Mouse (Mus musculus) heart, adult 8-10 months (tissue): ENCODE results near the gene Ttc38. TPM values are rescaled to one million over a fixed set of nuclear protein-coding genes. Genes with fewer than 3 reads are reported as not detected.

Experiments used
- DNase-seq: peaks from one replicate; pipeline ENCODE4 v3.0.0; 2022; ENCODE audit warnings: low spot score
- total RNA-seq, 4 experiments: library from RNA; stranded (reverse); gene quantifications; 2 replicates each; pipeline ENCODE4 v1.2.4; 2022

The Ttc38 gene
- total RNA-seq: 10 to 100 TPM; 17.9 to 22.2 (median 19.6) TPM

DNA sequence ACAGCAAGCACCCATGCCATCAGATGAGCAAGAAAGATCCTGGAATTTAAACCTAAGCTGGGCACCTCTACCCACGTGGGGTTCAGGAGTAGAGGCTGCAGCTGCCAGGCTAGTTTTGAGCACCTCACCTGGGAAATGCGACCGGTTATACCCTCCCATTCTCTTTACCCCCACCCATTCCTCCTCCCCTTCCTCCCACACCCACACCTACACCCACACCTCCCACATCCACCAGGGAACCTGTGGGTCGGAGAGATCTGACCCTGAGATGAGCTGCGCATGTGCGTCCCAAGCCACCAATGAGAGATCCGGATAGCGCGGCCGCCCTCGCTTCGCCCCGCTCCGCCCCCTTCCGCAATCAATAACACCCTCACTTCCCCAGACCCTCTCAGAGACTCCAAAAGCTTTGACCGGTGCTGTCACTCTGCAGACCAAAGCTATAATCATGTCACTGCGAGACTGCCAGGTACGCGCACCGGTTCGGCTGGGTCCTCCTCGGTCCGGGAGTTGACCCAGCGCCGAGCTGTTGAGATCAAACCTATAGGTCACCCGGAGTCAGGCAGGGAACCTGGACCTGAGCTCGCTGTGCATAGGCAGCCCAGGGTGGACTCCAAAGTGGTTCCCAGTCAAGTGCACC lies at the start of gene Ttc38:
Ttc38 (plus strand) TSS at position 353 of the 637 bp plus-strand sequence.
- peak; percentile 87 for DNase-seq

DNA sequence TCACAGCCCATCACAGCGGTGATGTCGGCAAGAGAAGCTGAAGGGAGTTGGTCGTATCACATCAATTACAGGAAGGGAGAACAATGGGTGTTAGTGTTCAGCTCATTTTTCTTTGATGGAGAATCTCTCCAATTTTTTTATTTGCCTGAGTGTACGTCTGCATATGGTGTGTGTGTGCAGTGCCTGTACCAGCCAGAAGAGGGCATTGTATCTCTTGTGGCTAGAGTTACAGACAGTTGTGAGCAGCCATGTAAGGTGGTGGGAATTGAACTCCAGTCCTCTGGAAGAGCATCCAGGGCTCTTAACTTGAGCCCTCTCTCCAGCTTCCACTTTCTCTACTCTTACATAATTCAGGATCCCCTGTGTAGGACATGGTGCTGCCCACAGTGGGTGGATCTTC lies 49.0 kb upstream of the Ttc38 start:
- no peak for DNase-seq

DNA sequence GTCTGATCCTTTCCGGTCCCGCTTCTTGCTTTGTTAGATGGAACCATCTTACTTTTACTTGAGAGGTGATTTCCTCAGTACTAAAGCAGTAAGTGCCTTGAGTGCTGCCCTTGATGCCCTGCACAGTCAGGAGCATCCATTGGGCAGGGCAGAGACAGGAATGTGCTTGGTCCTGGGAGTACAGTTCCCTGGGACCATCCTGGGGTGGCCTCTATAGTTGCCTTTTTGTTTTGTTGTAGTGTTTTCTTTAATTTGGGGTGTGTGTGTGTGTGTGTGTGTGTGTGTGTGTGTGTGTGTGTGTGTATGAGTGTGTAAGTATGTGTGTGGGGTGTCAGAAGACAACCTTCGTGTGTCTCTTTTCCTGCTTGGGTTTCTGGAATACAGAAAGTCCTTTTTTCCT lies 47.8 kb upstream of the Ttc38 start:
- DNase-seq: no peak

DNA sequence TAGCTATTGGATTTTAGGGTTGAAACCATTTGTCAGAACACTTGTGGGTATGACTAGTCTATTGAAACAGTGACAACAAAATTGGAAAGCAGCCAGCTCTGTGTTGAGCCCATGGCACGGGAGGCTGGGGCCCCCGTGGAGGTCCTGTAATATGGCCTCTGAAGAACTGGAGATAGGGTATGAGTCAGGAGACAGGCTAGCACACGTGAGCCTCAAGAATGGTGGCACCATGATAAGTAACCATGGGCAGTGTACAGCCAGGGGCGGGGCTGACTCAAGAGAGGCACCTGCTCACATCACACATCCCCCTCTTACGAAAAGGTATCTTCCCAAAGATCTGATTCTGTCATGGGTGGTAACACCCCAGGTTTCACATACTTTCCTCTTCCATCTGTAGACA lies 45.4 kb upstream of the Ttc38 start:
- no peak for DNase-seq

DNA sequence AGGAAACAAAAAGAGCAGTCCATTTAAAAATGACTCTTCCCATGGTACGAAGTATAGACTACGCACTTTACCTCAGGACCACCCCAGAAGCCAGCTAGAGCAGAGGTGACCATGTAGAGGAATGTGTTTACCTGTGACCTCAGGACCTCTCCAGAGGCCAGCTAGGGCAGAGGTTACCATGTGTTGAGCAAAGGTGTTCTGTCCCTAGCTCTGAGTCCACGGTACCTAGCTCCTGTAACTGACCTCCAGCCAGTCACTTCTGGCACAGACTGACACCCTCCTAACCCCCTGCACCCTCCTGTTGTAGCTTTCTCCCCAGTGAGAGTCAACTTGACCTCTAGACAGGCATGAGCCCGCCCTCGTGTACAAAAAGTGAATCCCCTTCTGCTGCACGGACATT lies 44.6 kb upstream of the Ttc38 start:
- no peak for DNase-seq

DNA sequence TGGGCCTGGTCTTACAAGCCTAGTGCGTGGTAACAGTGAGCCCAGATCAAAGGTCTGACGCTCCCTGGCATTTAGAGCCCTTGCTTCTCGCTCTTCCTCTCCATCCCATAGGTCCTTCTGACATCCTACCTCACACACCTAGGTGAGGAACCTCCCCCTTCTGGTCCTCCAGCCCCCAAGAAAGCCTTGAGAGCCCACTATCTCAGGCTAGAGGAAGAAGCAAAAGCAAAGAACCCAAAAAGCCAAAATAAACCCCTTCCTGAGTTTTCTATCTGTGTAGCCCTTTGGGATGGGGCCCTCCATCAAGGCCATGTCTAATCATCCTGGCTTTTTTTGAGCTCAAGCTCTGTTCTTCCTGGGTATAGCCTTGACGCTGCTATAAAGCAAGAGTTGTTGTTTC lies 44.1 kb upstream of the Ttc38 start:
- no peak for DNase-seq

DNA sequence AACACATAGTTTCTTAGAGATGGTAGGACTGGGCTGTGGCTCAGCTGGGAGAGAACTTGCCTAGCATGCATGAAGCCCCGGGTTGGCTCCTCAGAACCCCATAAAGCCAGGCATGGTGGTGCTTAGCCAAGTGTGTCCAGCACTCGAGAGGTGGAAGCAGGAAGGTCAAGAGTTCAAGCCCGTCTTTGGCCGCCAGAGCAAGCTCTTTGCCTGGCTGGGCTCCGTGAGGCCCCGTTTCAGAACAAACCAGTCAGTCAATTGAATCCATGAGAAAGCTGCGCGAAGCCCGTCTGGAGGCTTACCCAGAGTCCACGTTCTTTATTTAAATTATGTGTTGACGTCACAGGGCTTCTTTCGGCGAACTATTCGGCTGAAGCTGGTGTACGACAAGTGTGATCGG lies 43.5 kb upstream of the Ttc38 start:
- no peak for DNase-seq

DNA sequence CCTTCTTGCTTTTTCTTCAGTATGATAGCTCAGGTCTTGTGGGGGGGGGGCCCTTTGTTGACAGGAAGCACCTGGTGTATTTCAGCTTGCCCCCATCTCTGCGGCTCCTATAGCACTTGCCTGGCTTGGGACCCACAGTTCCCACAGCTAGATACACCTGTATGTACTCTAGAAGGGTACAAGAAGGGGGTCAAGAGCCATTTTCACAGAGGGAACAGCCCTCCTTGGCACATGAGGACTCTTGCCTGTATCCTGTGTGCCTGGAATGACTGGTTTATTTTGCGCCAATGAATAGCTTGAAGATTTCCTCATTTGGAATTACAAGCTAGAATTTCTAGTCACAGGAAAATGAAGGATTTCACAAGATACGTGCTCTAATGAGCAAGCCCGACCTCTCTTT lies 40.7 kb upstream of the Ttc38 start:
- no peak for DNase-seq

DNA sequence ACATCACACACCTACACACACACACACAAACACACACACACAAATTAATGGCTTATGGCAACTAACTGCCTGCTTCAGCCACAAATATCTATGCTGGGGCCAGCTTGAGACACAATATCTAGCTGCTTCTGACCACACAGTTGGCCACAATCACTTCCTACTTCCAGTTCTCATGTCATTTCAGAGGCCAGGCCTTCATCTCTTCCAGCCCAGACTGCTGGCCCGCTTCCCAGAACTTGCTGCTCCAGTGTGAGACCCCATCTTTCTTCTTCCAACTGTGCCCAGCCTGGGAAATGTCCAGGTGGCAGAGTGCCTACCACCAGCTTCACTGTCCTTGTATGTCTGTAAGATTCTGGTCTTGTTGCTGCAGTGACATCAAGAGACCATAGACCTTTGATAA lies 39.3 kb upstream of the Ttc38 start:
- DNase-seq: peak; percentile 57

DNA sequence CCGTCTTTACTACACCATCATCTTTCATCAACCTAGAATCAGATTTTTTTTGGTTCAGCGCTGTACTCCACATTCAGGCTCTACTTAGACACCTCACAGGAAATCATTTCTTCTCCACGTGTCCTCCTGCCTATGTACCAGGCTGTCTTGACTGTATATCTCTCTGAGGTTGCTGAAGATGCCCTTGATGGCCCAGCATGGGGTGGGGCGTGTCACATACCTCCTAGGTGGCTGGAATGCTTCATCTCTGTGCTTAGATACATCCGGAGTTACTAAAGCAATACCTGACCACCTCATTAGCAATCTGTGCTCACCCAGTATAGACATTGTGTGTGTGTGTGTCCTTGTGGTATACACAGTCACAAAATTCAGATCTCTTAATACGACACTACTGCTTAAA lies 36.6 kb upstream of the Ttc38 start:
- no peak for DNase-seq

DNA sequence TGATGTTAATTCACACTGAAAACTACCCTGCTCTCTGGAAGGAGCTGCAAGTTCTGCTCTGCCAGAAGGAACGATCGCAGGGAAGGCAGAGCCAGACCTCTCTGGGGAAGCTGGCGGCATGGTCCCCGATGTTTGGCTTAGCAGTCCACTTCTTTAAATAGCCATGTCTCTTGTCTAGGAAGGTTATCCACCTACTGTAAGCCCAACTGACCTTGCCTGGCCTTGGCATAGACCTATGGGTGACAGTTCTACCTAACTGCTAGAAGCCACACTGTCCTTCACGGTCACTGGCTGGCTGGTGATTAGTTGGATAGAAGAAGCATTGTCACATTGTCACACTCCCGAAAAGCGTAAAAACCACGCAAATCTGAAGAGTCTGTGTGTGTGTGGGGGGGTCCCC lies 33.4 kb upstream of the Ttc38 start:
- DNase-seq: peak; percentile 52

DNA sequence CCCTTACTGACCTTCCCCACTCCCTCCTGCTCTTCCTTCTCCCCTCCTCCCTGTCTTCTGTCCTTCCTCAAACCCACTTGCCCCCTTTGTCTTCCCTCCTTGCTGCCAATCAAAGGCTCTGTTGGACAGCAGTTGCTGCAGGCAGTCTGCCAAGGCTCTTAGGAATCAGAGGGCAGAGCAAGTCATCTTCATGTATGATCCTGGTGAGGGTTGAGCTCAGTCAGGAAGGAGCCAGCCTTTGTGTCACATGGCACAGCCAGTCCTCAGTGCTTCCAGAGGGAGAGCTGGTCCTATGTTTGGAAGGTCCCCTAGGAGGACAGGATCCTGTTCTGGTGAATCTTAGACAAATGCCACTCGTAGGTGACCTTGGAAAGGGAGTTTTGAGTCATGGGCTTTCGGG lies 29.2 kb upstream of the Ttc38 start:
- peak; percentile 42 for DNase-seq

DNA sequence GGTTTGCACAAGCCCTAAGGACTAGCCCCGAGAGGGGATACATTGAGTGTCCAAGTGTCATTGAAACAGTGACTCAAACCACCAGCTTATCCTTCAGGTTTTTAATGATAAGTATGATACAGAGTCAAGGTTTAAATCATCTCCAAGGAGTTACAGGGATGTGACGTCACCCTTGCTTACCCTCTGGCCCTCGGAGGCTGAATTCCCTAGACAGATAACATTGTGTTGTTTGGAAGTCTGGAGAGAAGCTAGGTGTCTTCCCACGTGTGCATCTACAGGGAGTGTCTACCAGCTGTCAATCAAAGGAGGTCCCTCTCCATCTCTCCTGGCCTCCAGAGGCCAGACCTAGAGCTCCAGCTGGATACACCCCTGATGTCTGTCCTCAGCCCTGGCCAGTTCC lies 25.2 kb upstream of the Ttc38 start:
- DNase-seq: no peak

DNA sequence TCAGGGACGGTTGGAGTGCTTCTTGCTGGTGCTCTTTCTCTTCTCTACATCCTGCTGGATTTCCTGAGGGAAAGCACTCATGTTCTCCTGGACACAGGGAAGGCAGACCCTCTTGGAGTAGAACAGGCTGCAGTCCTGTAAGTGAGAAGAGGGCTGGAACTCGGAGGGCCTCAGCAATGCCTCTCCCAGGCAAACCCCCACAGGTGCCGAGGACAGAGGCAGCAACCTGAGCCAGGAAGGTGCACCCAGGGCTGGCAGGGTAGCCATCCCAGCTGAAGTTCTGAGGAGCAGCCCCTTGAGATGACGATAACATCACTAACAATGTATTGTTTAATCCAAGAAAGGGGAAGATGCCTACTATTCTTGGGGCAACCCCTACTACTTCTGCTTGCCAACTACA lies 24.7 kb upstream of the Ttc38 start:
- DNase-seq: no peak

DNA sequence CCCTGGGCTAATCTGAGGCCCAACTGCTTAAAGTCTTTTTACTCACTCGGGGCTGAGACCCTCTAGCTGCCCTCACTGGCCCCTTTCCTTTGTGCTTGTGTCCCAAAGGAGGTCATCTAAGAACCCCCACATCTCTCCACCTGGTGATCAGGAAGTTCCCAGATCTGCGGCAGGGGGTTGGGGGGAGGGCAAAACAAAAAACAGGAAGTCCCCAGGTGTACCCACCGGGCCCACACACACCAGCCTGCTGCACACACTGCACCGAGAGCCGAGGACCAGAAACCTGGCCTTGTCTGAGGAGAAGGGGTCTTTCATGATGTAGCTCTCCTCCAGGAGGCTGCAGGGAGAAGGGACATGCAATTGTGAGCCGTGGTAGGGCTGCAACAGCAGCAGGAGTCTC lies 24.1 kb upstream of the Ttc38 start:
- no peak for DNase-seq

DNA sequence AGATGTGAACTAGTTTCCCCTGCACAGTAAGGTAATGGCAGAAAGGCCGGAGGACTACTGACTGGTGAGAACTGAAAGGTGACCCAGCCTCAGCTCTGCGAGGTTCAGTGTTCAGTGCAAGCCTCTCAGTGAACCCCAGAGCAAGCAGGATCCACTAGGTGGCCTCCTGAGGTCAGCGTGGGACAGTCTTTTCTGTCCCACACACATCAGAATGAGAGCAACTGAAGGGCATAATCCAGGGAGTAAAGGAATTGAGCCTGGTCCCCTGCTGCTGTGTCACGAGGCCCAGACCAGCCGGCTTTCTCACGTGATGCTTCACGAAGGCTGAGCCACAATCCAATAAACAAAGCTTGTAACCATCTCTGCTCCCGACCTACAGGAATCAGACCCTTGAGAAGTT lies 23.7 kb upstream of the Ttc38 start:
- DNase-seq: no peak

DNA sequence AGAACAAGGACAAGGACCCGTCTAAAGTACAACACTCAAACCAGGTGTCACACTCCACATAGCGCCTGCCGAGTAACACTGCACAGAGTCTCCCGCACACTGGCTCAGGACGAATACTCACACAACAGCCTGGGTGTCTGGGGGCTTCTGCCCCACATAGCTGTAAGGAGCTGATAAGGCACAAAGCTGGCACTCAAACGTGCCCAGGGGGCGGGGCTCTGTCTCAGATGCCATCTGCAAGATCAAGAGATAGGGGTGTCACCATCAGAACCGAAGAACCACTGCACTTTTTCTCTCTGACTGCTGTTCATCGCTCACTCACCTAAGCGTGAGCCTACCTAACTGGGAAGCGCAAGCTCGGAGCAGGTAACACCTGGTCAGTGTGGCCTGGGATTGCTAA lies 23.0 kb upstream of the Ttc38 start:
- no peak for DNase-seq

DNA sequence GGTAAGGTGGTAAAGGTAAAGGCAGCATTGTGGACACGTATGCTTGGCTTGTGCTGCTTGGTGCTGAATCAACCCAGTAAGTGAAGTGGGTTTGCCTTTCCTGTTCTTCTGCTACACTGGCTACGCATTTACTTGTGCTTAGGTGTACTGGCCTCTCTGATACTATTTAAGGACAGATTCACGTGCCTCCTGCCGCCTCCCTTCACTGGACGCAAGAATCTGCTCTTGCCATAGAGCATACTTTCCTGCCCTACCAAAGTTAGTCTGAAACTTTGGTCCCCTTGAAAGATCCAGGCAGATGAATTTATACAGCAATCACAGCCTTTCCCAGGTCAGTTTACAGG lies 21.7 kb upstream of the Ttc38 start:
- no peak for DNase-seq

DNA sequence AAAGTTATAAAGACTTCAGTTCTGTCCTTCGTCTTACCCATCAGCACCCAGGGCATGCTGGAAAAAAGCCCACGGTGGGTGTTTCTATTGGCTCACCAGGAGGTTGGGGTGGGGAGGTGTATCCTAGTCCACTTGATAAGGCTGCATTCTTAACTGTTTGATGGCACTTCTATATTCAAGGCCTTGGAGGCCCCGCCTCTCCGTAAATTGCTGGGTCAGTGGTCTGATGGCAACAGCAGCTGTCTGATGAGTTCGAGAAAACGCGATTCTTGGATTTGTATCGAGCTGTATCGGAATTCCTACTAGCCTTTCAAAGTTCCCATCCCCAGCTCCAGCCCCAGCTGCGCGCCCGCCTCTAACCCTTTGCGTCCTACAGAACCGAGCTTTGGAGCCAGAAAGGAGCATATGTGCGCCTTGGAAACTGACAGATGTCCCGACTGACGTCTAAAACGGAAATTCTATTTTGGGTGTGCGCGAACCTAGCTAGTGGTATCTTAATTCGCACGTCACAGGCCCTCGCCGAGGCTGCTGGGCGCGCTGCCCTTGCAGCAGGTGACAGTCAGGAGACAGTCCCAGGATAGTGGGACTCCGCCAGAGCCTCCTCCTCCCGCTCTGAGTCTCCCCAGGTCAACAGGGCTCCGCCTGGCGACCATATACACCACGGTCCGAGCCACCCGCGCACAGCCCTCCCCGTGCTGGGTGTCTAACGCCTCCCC lies 21.1 kb upstream of the Ttc38 start:
- peak; percentile 83 for DNase-seq

DNA sequence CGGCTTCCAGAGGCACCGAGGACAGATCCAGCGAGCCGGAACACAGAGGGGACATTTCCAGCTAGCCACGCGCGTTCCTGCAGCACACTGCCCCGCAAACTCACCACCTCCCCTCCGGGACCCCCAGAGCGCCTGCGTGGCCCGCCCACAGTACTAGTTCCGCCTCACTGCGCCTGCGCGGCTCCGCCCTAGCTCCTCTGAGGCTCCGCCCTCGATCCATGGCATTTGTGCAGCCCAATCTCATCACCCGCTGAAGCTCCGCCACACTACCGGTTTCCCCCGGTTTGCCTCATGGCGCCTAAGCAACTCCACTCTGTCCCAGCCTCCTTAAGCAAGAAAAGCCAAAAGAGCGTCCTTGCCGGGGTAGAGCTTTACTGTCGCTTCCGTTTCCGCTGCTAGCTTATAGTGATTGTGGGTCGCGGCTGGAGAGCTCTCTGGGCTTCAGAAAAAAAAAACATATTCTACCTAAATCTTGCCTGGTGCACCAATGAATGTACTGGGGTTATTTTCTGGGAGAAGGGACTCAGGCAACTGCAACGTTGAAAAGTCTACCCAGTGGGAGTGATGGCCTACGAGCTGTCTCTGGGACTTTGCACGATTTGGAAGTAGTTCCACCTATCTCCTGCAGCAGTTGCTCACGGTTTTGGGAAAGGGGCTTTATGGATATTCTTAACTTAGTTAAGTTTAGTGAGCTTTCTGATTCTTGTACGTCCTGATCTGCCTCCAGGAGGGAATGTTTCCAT lies 20.4 kb upstream of the Ttc38 start, which contains the start of gene Cdpf1:
Cdpf1 (minus strand) TSS at position 163 of the 743 bp plus-strand sequence.
- peak; percentile 100 for DNase-seq

DNA sequence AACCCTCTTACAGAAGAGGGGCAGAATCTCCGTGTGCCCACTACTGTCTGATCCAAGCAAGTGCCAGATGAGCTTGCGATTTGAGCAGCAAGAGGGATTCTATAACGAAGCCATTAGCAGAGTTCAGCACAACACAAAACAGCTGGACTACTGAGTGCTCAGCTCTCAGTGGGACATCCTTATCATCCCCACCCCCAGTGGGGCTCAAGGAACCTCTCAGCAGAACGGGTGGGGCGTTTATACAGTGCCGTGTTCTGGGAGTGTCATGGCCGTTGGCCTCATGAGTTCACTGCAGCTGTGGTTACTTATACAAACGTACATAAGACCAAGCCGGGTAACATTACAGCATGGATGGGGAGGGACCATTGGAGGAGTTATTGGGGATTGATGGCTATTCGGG lies 18.7 kb upstream of the Ttc38 start:
- DNase-seq: no peak

DNA sequence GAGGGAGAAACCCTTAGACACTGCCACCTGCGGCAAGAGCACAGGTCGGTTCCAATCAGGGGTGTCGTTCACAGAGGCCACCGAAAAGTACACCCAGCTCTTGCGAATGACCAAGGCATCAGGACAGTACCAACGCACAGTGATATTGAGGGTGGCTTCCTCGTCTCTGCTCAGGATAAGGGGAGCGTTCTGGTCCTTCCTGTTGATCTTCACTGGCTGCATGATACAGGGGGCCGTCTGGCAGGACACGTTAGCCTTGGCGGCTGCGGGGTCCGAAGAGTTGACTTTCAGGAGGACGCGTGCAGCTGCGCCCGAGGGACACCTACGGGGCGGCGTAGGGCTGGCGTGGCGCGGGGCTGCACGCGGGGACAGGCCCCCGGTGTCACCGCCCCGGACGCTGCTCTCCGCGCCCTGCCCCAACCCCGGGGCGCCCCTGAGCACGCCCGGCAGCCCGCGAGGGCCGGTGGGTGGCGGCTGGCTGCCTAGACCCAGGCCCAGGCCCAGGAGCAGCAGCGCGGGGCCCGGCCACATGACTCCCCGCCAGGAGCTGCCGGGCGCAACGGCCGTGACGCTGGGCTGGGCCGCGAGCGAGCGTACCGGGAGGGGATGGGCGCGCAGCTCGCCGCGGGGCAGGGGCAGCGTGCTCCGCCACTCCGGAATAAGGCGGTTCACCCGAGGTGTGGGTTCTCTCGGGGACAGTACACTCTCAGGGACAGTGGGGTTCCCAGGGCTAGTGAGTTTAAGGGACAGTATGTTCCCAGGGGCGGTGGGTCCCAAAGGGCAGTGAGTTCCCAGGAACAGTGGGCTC lies 10.7 kb upstream of the Ttc38 start, which contains the start of gene Pkdrej:
Pkdrej (minus strand) TSS at position 532 of the 808 bp plus-strand sequence.
- DNase-seq: no peak
